Mouse (Mus musculus) erythroblast, embryonic 14.5 days (primary cell): ENCODE data around the gene Slc10a7. TPM values are rescaled to one million over a fixed set of nuclear protein-coding genes. Genes with fewer than 3 reads are reported as not detected.
"Not testable (repeated sequence)": the region's sequence is repeated elsewhere in the genome, so short reads cannot be mapped to it uniquely, and the experiment has no call there.

Experiments used
- H3K27me3 ChIP-seq: 2 replicates; pipeline ENCODE4 v1.6.1; 2012; ENCODE audit warnings: inconsistent platforms; ENCODE audit not compliant: control insufficient read depth
- H3K36me3 ChIP-seq: 2 replicates; pipeline ENCODE4 v1.6.1; 2012; ENCODE audit warnings: mild to moderate bottlenecking, inconsistent platforms; ENCODE audit not compliant: control insufficient read depth
- H3K4me1 ChIP-seq: 2 replicates; pipeline ENCODE4 v1.6.1; 2012; ENCODE audit warnings: inconsistent platforms; ENCODE audit not compliant: control insufficient read depth
- H3K4me3 ChIP-seq: replicated peaks from 2 replicates; pipeline ENCODE3; 2012; ENCODE audit warnings: moderate library complexity, mild to moderate bottlenecking, inconsistent platforms
- H3K9me3 ChIP-seq: 2 replicates; pipeline ENCODE4 v1.6.1; 2012; ENCODE audit warnings: low read length, inconsistent platforms, mixed read lengths; ENCODE audit not compliant: control insufficient read depth
- GATA1 ChIP-seq: IDR thresholded peaks from 2 replicates; pipeline ENCODE4 v1.6.1; 2012; ENCODE audit warnings: low read length, inconsistent platforms, mixed read lengths
- TAL1 ChIP-seq: IDR thresholded peaks from 3 replicates; pipeline ENCODE4 v1.6.1; 2012; ENCODE audit warnings: low read length, inconsistent platforms, mixed read lengths
- polyA plus RNA-seq: library from polyadenylated mRNA; stranded (reverse); fragments of >175 nt; gene quantifications from 2 replicates; pipeline ENCODE4 v1.2.3, GENCODE M21; 2012

The Slc10a7 gene
- polyA plus RNA-seq, 1 experiment = 0.32 TPM

DNA sequence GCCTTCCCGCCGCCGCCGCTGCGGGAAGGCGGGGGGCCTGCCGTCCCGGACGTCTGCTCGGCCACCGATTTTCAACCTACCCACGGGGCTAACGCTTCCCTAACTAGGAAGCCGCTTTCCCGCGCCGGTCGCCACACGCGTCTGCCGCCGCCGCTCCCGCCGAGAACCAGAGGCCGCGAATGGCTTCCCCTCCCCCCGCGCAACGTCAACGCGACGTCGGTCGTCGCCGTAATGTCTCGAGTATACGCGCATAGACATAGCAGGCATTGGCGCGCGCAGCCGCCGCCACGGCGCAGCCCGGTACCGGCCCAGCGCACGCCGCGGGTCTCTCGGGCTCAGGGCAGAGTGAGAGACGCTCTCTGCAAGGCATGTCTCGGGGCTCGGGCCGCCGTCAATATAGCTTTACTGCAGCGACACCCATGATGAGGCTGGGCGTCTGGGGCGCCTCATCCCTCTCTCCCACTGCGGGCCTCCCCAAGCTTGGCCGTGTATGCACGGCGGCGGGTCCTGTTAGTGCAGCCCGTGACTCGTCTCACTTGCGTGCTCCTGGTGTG is 350 bp upstream of the Slc10a7 start, which contains the start of gene Rbmxl1:
Gene Rbmxl1, minus strand, starts transcription at position 180 of the 554 bp plus-strand sequence.
- H3K4me3 ChIP-seq = peak within 1 kb of the TSS; percentile 98
- no peaks in the 10 kb centered on the region for H3K27me3 ChIP-seq
- TF ChIP-seq GATA1 = no peak
- no peak for TF ChIP-seq TAL1
- H3K36me3 ChIP-seq = peaks cover 29% of the 10 kb centered on the region
- peaks cover 33% of the 10 kb centered on the region for H3K4me1 ChIP-seq
- H3K9me3 ChIP-seq = no peaks in the 10 kb centered on the region

- H3K4me3 ChIP-seq = peak overlapping the region; percentile 98
- H3K4me1 ChIP-seq = peaks cover 31% of the 10 kb centered on the region
- H3K36me3 ChIP-seq = peaks cover 19% of the 10 kb centered on the region
- H3K9me3 ChIP-seq = no peaks in the 10 kb centered on the region
- no peaks in the 10 kb centered on the region for H3K27me3 ChIP-seq
- TF ChIP-seq GATA1 (no peak), TAL1 (no peak)
These were observed 948 bp downstream of the Slc10a7 start for GRCm38 (mm10) chr8:78510094-78510493.

DNA sequence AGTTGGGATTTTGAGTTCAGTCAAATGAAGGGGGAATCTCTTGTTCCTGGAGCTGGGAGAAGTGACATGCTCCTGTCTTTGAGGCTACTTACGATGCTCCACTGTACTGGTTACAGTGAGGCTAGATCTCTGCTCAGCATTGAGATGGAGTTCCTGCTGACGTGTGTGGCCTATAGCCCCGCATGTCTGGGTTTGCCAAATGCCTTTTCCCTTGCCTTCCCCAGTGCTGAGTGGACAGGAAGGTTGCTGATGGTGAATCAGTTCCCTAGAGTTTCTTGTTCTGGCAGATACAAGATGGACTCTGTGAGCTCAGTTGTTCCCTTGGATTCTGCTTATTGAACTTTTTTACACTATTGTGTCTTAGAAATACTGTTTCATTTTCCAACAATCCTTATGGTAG is 1.8 kb downstream of the Slc10a7 start:
- Histone ChIP-seq H3K9me3 (no peaks in the 10 kb centered on the region), H3K4me1 (peaks cover 31% of the 10 kb centered on the region), H3K4me3 (peak overlapping the region; percentile 43), H3K27me3 (no peaks in the 10 kb centered on the region), H3K36me3 (peaks cover 23% of the 10 kb centered on the region)
- TF ChIP-seq GATA1 = no peak
- TF ChIP-seq TAL1 = no peak

DNA sequence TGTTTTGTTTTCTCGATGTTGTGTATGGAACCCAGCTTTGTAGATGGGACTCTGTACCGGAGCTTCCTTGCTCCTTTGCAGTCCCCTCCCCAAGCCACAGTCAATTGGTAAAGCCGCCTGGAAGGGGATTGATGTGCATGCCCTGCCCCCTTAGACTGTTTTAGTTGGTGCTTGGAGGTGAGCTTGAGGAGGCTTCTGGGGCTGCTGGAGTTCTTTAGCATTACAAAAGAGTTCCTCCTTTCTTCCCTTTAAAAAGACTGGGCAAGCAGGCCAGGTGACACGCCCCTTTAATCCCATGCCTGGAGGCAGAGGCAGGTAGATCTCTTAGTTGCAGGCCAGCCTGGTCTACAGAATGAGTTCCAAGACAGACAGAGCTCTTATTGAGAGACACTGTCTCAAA is 4.0 kb downstream of the Slc10a7 start:
- no peaks in the 10 kb centered on the region for H3K9me3 ChIP-seq
- H3K27me3 ChIP-seq = no peaks in the 10 kb centered on the region
- H3K4me3 ChIP-seq = no peak overlapping the region
- TF ChIP-seq GATA1 (no peak), TAL1 (no peak)
- H3K4me1 ChIP-seq = peaks cover 21% of the 10 kb centered on the region
- peaks cover 33% of the 10 kb centered on the region for H3K36me3 ChIP-seq

DNA sequence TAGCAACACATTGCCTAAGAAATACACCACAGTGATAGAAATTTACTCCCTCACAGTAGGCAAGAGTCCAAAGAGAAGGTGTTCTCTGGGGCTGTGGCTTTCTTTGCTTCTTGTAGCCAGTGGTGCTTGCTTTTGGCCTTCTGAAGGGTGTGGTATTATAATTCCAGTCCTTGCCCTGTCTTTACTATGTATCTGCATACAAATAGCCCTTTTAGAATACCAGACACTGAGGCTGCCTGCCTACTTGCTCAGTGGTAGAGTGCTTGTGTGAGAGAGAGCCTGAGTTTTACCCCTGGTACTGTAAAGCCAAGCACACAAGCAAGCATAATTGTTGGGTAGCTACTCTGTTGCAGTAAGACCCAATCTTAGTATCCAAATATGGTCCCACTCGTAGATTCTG is 5.6 kb downstream of the Slc10a7 start:
- Histone ChIP-seq H3K27me3 (no peaks in the 10 kb centered on the region), H3K9me3 (no peaks in the 10 kb centered on the region), H3K4me1 (peaks cover 15% of the 10 kb centered on the region), H3K36me3 (peaks cover 40% of the 10 kb centered on the region), H3K4me3 (no peak overlapping the region)
- TF ChIP-seq GATA1 (no peak), TAL1 (no peak)

DNA sequence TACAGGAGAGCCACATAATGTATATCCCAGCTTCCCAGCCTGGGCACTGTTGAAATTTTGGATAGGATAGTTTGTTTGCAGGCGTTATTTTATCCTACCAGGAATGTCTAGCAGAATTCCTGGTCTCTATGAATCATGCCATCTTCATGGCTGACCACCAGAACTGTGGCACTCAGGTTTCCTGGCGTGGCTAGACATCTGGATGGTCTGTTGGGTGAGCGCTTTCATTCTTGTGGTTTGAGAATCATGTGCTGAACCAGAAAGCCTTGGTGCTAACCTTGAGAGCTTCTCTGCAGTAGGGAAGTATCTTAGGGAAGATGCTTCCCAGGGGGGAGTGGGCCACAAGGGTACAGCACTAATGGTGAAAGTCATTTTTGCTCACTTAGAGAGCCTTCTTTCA is 6.0 kb downstream of the Slc10a7 start:
- Histone ChIP-seq H3K36me3 (peaks cover 43% of the 10 kb centered on the region), H3K4me3 (no peak overlapping the region), H3K27me3 (no peaks in the 10 kb centered on the region), H3K9me3 (no peaks in the 10 kb centered on the region), H3K4me1 (peaks cover 13% of the 10 kb centered on the region)
- TF ChIP-seq TAL1 (no peak), GATA1 (no peak)

GRCm38 (mm10) chr8:78533981-78534380 is 24.8 kb downstream of the Slc10a7 start:
- TF ChIP-seq TAL1 (no peak), GATA1 (no peak)
- Histone ChIP-seq H3K27me3 (no peaks in the 10 kb centered on the region), H3K4me3 (no peak overlapping the region), H3K9me3 (no peaks in the 10 kb centered on the region), H3K4me1 (peaks cover 2% of the 10 kb centered on the region; the same call in 1 of the 2 replicates), H3K36me3 (peaks cover 65% of the 10 kb centered on the region)

GRCm38 (mm10) chr8:78536716-78537115 is 27.6 kb downstream of the Slc10a7 start:
- TF ChIP-seq GATA1 (no peak), TAL1 (no peak)
- H3K36me3 ChIP-seq = peaks cover 51% of the 10 kb centered on the region
- no peaks in the 10 kb centered on the region for H3K9me3 ChIP-seq
- H3K4me3 ChIP-seq = no peak overlapping the region
- H3K27me3 ChIP-seq = no peaks in the 10 kb centered on the region
- peaks cover 2% of the 10 kb centered on the region; the same call in 1 of the 2 replicates for H3K4me1 ChIP-seq

GRCm38 (mm10) chr8:78537795-78538194 is 28.6 kb downstream of the Slc10a7 start:
- Histone ChIP-seq H3K36me3 (peaks cover 51% of the 10 kb centered on the region), H3K9me3 (no peaks in the 10 kb centered on the region), H3K4me1 (peaks cover 2% of the 10 kb centered on the region; the same call in 1 of the 2 replicates), H3K27me3 (no peaks in the 10 kb centered on the region), H3K4me3 (no peak overlapping the region)
- TF ChIP-seq GATA1 (no peak), TAL1 (no peak)

DNA sequence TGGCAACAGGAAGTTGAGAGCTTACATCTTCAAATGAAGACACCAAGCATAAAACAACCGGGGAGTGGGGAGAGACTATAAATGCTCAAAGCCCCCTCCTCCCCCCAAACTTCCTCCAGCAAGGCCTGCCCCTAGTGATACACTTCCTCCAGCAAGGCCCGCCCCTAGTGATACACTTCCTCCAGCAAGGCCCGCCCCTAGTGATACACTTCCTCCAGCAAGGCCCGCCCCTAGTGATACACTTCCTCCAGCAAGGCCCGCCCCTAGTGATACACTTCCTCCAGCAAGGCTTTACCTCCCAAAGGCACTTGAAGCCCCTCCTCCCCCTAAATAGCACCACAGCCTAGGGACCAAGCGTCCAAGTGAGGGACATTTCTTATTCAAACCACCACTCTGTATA is 33.5 kb downstream of the Slc10a7 start:
- H3K9me3 ChIP-seq, H3K4me1 ChIP-seq: not testable (repeated sequence)
- peaks cover 40% of the 10 kb centered on the region for H3K36me3 ChIP-seq

More for the DNA sequence above, 33.5 kb downstream of the Slc10a7 start:
- H3K27me3 ChIP-seq, H3K4me3 ChIP-seq: not testable (repeated sequence)
